Mouse (Mus musculus): ENCODE data around the gene Cyp46a1. TPM values are rescaled to one million over a fixed set of nuclear protein-coding genes. Genes with fewer than 3 reads are reported as not detected.

Gene Cyp46a1
- total RNA-seq, 2 experiments from 2014 or later: 1.9 to 2.4 TPM

DNA sequence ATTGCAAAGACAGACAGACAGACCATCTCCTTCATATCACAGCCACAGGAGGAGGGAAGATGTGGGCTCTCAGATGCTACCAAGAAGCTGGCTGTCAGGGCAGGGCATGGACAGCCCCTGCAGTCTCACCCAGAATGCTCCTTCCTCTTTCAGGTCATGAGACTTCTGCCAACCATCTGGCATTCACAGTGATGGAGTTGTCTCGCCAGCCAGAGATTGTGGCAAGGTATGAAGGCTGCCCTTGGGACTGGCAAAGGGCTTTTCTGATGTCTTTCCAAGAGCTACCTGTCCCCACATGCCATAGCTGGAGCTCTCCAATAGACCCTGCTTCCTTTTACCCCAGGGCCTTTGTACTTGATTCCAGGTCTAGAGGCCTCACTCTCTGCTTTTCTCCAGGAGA lies 21.1 kb downstream of the Cyp46a1 start:
- DNase-seq (ENCODE audit: low spot score in 2 of 2): no peak

DNA sequence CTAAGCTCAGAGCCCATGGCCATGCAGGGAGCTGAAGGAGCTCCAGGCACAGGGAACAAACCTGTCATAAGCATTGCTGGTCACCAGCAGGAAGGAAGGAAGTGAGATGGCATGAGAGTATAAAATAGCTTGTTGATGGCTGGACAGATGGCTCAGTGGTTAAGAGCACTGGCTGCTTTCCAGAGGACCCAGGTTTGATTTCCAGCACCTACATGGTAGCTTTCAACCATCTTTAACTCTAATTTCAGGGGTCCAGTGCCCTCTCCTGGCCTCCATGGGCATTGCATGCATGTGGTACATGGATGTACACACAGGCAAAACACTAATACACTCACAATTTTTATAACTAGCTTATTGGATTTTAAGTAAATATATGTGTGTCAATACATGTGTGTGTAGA lies 21.8 kb downstream of the Cyp46a1 start:
- DNase-seq (ENCODE audit: low spot score in 2 of 2): no peak

DNA sequence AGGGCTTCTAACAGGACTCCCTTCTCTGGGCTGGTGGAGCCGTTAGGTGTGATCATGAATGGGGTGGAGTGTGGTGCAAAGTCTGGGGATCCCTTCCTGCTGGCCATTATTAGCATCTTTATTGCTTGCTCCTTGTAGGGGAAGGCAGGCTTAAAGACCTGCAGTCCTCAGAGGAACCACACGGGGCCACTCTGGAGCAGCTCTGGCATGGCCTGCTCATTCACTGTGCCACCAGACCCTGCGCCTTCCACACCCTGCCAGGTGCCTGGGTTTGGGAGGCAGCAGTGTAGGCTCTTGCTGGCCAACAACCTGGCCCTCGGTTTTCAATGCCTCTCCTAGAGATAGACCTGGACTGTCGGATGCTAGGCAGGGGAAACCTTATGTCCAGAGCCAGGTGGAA lies 29.6 kb downstream of the Cyp46a1 start:
- peak; percentile 57 to 80 for DNase-seq (ENCODE audit: low spot score in 2 of 2)

DNA sequence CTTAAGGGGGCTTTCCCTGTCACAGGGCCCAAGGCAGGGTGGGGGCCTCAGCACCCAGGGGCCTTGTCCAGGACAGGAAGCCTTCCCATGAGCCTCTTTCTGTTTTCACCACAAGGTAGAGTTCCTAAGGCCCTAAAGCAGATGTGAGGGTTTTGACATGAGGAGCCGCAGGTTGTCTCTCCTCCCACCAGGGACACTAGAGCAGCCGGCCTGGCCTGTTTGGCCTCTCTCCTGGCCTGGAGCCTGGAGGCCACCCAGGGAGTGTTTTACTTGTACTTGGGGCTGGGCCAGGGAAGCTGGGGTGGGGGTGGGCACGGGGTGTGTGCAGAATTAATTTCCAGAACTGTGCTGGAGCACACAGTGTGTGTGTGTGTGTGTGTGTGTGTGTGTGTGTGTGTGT lies 31.2 kb downstream of the Cyp46a1 start:
- DNase-seq (ENCODE audit: low spot score in 2 of 2): peak; percentile 50 to 76

DNA sequence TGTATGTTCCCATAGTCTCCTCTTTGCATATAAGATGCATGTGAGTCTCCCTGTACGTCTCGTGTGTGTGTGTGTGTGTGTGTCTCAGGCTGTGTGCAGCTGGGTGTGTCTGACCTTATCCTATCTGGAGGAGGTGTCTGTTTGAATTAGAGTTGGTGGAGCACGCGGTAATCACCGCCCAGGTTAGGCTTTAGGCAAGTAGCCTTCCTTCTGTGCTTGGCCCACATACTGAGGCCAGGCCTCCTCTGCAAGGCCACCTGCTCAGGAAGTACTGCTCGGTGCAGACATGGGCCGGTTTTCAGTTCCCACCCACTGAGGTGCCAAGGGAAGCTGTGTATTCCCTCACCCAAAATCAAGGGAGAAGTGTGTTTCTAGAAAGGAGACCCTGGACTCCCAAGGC lies 31.7 kb downstream of the Cyp46a1 start:
- no peak for DNase-seq (ENCODE audit: low spot score in 2 of 2)

GRCm38 (mm10) chr12:108367909-108368308 lies 33.7 kb downstream of the Cyp46a1 start:
- DNase-seq (ENCODE audit: low spot score in 2 of 2): no peak

GRCm38 (mm10) chr12:108368921-108369320 lies 34.7 kb downstream of the Cyp46a1 start:
- DNase-seq (ENCODE audit: low spot score in 2 of 2): no peak

GRCm38 (mm10) chr12:108370596-108371428 lies 36.6 kb downstream of the Cyp46a1 start, which contains the start of gene Eml1:
Gene Eml1 (plus strand): TSS chr12:108370957.
- DNase-seq (ENCODE audit: low spot score in 2 of 2): peak in 1 of 2 experiments; percentile 29

DNA sequence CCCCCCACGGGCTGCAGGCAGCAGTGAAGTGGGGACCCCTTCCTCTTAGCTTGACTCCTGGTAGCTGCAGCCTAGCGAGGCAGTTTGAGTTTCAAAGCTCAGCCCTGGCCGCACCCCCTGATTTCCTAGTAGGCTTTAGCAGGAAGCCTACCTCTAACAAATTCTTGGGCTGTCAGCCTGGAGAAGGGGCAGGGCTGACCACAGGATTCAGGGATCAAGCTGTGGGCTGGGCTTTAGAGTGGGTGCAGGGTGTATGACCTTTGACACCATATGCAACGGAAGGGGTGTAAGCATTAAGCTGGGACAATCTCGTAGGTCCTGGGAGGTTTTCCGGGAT lies 37.2 kb downstream of the Cyp46a1 start:
- no peak for DNase-seq (ENCODE audit: low spot score in 2 of 2)

DNA sequence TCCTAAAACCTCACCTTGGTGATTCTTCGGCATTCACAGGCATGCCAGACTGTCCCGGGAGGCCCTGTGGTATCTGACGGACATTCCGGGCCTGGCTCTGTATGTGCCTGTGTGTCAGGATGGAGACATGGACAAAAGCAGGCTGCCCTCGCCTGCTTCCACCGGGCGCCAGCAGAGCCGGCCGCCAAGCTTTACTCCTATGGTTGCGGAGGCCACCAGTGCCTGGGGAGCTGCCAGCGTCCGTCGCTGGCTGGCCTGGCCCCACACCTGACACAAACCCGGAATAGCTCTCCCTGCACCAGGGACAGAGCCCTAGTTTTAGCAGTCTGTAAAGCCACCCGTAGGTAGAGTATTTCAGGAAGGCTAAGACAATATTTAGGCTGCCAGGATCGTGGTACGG lies 38.1 kb downstream of the Cyp46a1 start:
- DNase-seq (ENCODE audit: low spot score in 2 of 2): no peak

DNA sequence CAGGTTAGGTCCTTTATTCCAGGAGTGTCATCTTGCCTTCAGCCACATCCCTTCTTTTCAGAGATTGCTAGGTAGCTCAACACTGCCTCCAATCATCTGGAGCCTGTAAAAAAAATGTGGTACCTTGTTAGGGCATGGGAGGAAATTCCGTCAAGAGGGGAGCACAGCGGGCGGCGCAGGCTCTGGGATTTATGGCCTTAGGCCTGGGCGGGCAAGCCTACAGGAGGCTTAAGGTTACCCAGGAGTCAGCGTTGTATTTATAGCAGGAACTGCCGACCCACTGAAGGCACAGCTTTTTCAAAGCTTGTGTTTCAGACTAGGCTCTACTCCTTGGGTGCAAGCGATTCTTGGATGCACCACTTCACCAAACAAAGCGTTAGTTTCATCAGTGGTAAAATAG lies 39.4 kb downstream of the Cyp46a1 start:
- no peak for DNase-seq (ENCODE audit: low spot score in 2 of 2)

DNA sequence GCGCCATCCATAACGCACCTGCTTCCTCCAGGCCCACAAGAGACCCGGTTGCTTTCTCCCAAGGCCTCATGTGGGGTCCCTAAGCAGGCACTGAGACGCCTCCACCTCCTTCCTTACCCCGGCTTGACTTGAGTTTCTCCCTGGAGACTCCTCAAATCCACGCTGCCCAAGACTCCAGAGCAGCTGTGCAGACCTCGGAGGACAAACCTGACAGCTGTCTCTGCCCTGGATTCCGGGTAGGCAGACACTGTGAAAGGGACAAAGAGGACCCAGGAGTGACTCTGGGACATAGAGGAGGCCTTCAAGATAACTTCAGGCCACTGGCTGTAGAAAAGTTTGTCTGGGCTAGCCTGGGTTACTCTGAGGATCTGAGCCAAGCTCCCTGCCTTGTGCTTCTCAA lies 40.5 kb downstream of the Cyp46a1 start:
- no peak for DNase-seq (ENCODE audit: low spot score in 2 of 2)

GRCm38 (mm10) chr12:108378379-108379133 lies 44.4 kb downstream of the Cyp46a1 start:
- no peak for DNase-seq (ENCODE audit: low spot score in 2 of 2)

GRCm38 (mm10) chr12:108386476-108387232 lies 52.5 kb downstream of the Cyp46a1 start:
- no peak for DNase-seq (ENCODE audit: low spot score in 2 of 2)

- DNase-seq (ENCODE audit: low spot score in 2 of 2): no peak
These were observed 55.5 kb downstream of the Cyp46a1 start for GRCm38 (mm10) chr12:108389718-108390117.

GRCm38 (mm10) chr12:108392254-108393044 lies 58.3 kb downstream of the Cyp46a1 start:
- no peak for DNase-seq (ENCODE audit: low spot score in 2 of 2)

DNA sequence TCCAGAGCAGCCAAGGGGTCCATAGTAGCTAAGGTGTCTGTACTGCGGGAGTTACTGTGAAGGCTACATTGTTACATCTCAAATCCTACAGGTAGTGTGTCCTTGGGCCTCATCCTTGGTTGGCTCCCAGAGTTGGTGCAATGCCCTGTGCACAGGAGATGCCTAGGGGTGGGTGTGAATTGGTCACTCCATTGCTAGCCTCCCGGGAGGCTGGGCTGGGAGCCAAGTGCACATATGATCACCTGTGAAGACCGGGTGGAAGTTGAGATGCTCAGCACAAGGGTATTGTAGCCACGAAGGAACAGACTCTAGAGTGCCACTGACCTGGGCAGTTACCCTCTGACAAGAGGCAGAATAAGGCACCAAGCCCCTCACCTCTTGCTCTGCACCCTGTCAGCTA lies 58.9 kb downstream of the Cyp46a1 start:
- DNase-seq (ENCODE audit: low spot score in 2 of 2): no peak

GRCm38 (mm10) chr12:108393637-108394036 lies 59.5 kb downstream of the Cyp46a1 start:
- peak; percentile 76 to 90 for DNase-seq (ENCODE audit: low spot score in 2 of 2)

- DNase-seq (ENCODE audit: low spot score in 2 of 2): no peak
These were observed 60.5 kb downstream of the Cyp46a1 start for GRCm38 (mm10) chr12:108394534-108395284.

DNA sequence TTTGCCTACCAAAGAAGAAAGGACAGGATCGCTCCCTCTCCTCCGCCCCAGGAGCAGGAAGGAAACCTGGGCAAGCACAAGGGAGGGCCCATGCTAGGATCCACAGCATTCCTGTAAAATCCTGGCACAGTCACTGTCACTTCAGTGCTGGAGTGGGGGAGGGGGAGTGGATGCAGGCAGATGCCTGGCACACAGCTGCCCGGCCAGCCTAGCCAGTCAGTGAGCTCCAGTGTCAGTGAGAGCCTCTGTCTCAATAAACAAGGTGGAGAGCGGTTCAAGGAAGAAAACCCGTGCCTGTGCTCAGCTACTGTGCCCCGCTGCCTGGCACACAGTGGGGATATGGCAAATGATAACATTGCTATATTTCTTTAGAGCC lies 61.1 kb downstream of the Cyp46a1 start:
- no peak for DNase-seq (ENCODE audit: low spot score in 2 of 2)

Measured in gastrocnemius, postnatal 4 days (tissue).